Mouse (Mus musculus) right cerebral cortex, postnatal 10 days (tissue): ENCODE measurements around the gene Sap18b.
"Not testable (repeated sequence)": the region's sequence is repeated elsewhere in the genome, so short reads cannot be mapped to it uniquely, and the experiment has no call there.

Experiments
- DNase-seq, 2 experiments: peaks; one replicate each; pipeline ENCODE4 v3.0.0; 2021; ENCODE audit warnings: low spot score in 2 of 2

The Sap18b gene

GRCm38 (mm10) chr8:95825162-95825561 is at the start of gene Sap18b:
Sap18b (plus strand) TSS chr8:95825346.
- not testable (repeated sequence) for DNase-seq

GRCm38 (mm10) chr8:95781085-95781484 is 44.1 kb upstream of the Sap18b start:
- DNase-seq: no peak

- DNase-seq: no peak
Measured at GRCm38 (mm10) chr8:95781775-95782174, 43.4 kb upstream of the Sap18b start.

GRCm38 (mm10) chr8:95782628-95783027 is 42.5 kb upstream of the Sap18b start:
- no peak for DNase-seq

- DNase-seq: no peak
Measured at GRCm38 (mm10) chr8:95785591-95785990, 39.6 kb upstream of the Sap18b start.

GRCm38 (mm10) chr8:95795333-95796061 is 29.6 kb upstream of the Sap18b start:
- not testable (repeated sequence) for DNase-seq

- DNase-seq: no peak
Measured at GRCm38 (mm10) chr8:95799117-95799516, 26.0 kb upstream of the Sap18b start.

- DNase-seq: no peak
Measured at GRCm38 (mm10) chr8:95799891-95800290, 25.3 kb upstream of the Sap18b start.

GRCm38 (mm10) chr8:95800353-95800752 is 24.8 kb upstream of the Sap18b start:
- no peak for DNase-seq

GRCm38 (mm10) chr8:95801476-95802064 is 23.6 kb upstream of the Sap18b start:
- no peak for DNase-seq

GRCm38 (mm10) chr8:95802231-95802630 is 22.9 kb upstream of the Sap18b start:
- no peak for DNase-seq

GRCm38 (mm10) chr8:95805482-95805881 is 19.7 kb upstream of the Sap18b start:
- no peak for DNase-seq

- peak; percentile 28 to 43 for DNase-seq
Measured at GRCm38 (mm10) chr8:95806461-95807191, 18.5 kb upstream of the Sap18b start.

GRCm38 (mm10) chr8:95807331-95807843 is 17.8 kb upstream of the Sap18b start, which contains the start of gene Cnot1:
Cnot1 (minus strand) TSS chr8:95807464.
- DNase-seq: peak; percentile 99 to 100

- DNase-seq: peak; percentile 97 to 99
Measured at GRCm38 (mm10) chr8:95807861-95808260, 17.3 kb upstream of the Sap18b start.

- no peak for DNase-seq
Measured at GRCm38 (mm10) chr8:95808631-95809030, 16.5 kb upstream of the Sap18b start.

GRCm38 (mm10) chr8:95809116-95809515 is 16.0 kb upstream of the Sap18b start:
- no peak for DNase-seq

GRCm38 (mm10) chr8:95810184-95810591 is 15.0 kb upstream of the Sap18b start:
- DNase-seq: no peak

- no peak for DNase-seq
Measured at GRCm38 (mm10) chr8:95816044-95816708, 9.0 kb upstream of the Sap18b start.

- DNase-seq: no peak
Measured at GRCm38 (mm10) chr8:95817597-95817996, 7.5 kb upstream of the Sap18b start.

- no peak for DNase-seq
Measured at GRCm38 (mm10) chr8:95818211-95818610, 6.9 kb upstream of the Sap18b start.

GRCm38 (mm10) chr8:95821266-95821665 is 3.9 kb upstream of the Sap18b start:
- DNase-seq: no peak
